Mouse (Mus musculus): Measurements from ENCODE around the gene Olfr10. TPM values are rescaled to one million over a fixed set of nuclear protein-coding genes. Genes with fewer than 3 reads are reported as not detected.

Gene Olfr10
- polyA plus RNA-seq, 1 experiment from 2014 or later: not detected

Other genes with a start within 250 kb of the Olfr10 start
- not detected in 2 replicates for gene Tgtp2, start 240.5 kb upstream of the Olfr10 start, polyA plus RNA-seq (2014; fragmentation: Nextera tagmentation; extraction: Ambion mirVana)
- 0.58 and 0.96 TPM in 2 replicates for gene Ifi47, start 228.2 kb upstream of the Olfr10 start, polyA plus RNA-seq (2014; fragmentation: Nextera tagmentation; extraction: Ambion mirVana)
- not detected in 2 replicates for gene Olfr1396, start 189.9 kb upstream of the Olfr10 start, polyA plus RNA-seq (2014; fragmentation: Nextera tagmentation; extraction: Ambion mirVana)
- not detected in 2 replicates for gene Olfr1395, start 162.5 kb upstream of the Olfr10 start, polyA plus RNA-seq (2014; fragmentation: Nextera tagmentation; extraction: Ambion mirVana)
- gene Olfr1394, start 150.4 kb upstream of the Olfr10 start, polyA plus RNA-seq (2014; fragmentation: Nextera tagmentation; extraction: Ambion mirVana): not detected in 2 replicates
- gene Btnl9, start 117.6 kb upstream of the Olfr10 start, polyA plus RNA-seq (2014; fragmentation: Nextera tagmentation; extraction: Ambion mirVana): 0.39 and 0.49 TPM in 2 replicates
- gene Zfp62, start 101.4 kb upstream of the Olfr10 start, polyA plus RNA-seq (2014; fragmentation: Nextera tagmentation; extraction: Ambion mirVana): 33.9 and 36.8 TPM in 2 replicates
- gene Mgat1, start 60.5 kb upstream of the Olfr10 start, polyA plus RNA-seq (2014; fragmentation: Nextera tagmentation; extraction: Ambion mirVana): 32.9 and 39.1 TPM in 2 replicates
- not detected in 2 replicates for gene Olfr1393, start 26.4 kb upstream of the Olfr10 start, polyA plus RNA-seq (2014; fragmentation: Nextera tagmentation; extraction: Ambion mirVana)
- gene Olfr1392, start 19.5 kb upstream of the Olfr10 start, polyA plus RNA-seq (2014; fragmentation: Nextera tagmentation; extraction: Ambion mirVana): not detected in 2 replicates
- gene Olfr1391, start 18.0 kb downstream of the Olfr10 start, polyA plus RNA-seq (2014; fragmentation: Nextera tagmentation; extraction: Ambion mirVana): not detected in 2 replicates
- gene Olfr1390, start 30.4 kb downstream of the Olfr10 start, polyA plus RNA-seq (2014; fragmentation: Nextera tagmentation; extraction: Ambion mirVana): not detected in 2 replicates
- not detected in 2 replicates for gene Olfr1389, start 118.3 kb downstream of the Olfr10 start, polyA plus RNA-seq (2014; fragmentation: Nextera tagmentation; extraction: Ambion mirVana)
- 0.07 TPM in 1 of 2 replicates, not detected in the other for gene Olfr1388, start 131.9 kb downstream of the Olfr10 start, polyA plus RNA-seq (2014; fragmentation: Nextera tagmentation; extraction: Ambion mirVana)
- not detected in 2 replicates for gene Olfr1387, start 150.6 kb downstream of the Olfr10 start, polyA plus RNA-seq (2014; fragmentation: Nextera tagmentation; extraction: Ambion mirVana)
- not detected in 2 replicates for gene Olfr1386, start 160.3 kb downstream of the Olfr10 start, polyA plus RNA-seq (2014; fragmentation: Nextera tagmentation; extraction: Ambion mirVana)
- not detected in 2 replicates for gene Olfr1385, start 184.3 kb downstream of the Olfr10 start, polyA plus RNA-seq (2014; fragmentation: Nextera tagmentation; extraction: Ambion mirVana)
- gene Olfr1384, start 202.0 kb downstream of the Olfr10 start, polyA plus RNA-seq (2014; fragmentation: Nextera tagmentation; extraction: Ambion mirVana): not detected in 2 replicates
- gene Olfr1383, start 214.9 kb downstream of the Olfr10 start, polyA plus RNA-seq (2014; fragmentation: Nextera tagmentation; extraction: Ambion mirVana): not detected in 2 replicates
- not detected in 2 replicates for gene Olfr1382, start 223.5 kb downstream of the Olfr10 start, polyA plus RNA-seq (2014; fragmentation: Nextera tagmentation; extraction: Ambion mirVana)
- not detected in 2 replicates for gene Olfr1381, start 238.7 kb downstream of the Olfr10 start, polyA plus RNA-seq (2014; fragmentation: Nextera tagmentation; extraction: Ambion mirVana)